ENCODE assay signal across 16 mouse cellular contexts in genomic region chr1:76433481-76433941, GRCm38 (mm10).
DNase-seq lines count a peak whose midpoint lies in the region; ATAC-seq and TF ChIP-seq lines count a peak whose summit lies in the region.
"Had no signal": no experiment of that assay in that cellular context is flagged by ENCODE, and none has a peak within 500 bp of the region (broad histone marks: within the 10 kb centered on the region; RNA-seq: fewer than 3 reads in every experiment).

No protein-coding gene starts in this region.

- WGBS in hindbrain, embryonic 13.5 days: 11% methylated on average over 6 of the region's 6 CpGs
- 18% methylated on average over 6 of the region's 6 CpGs for WGBS in midbrain, postnatal 0 days

- H3K27ac ChIP-seq in layer of hippocampus, adult 2 months: peak overlapping the region; percentile 51; the same call in 1 of the 2 replicates
- no peak overlapping the region for H3K27ac ChIP-seq in hindbrain, embryonic 13.5 days
- H3K27ac ChIP-seq in midbrain, postnatal 0 days (ENCODE audit: low read depth, low read length): no peak overlapping the region
- H3K27ac ChIP-seq: heart, embryonic 15.5 days; neural tube, embryonic 12.5 days had no signal

- peak; percentile 63; the same call in 1 of the 2 replicates for ATAC-seq in hindbrain, embryonic 13.5 days (ENCODE audit: low FRiP score)
- no peak; the same call in 1 of the 2 replicates for ATAC-seq in midbrain, postnatal 0 days (ENCODE audit: low FRiP score)

- H3K9ac ChIP-seq in hindbrain, embryonic 13.5 days: no peak overlapping the region
- H3K9ac ChIP-seq in midbrain, postnatal 0 days (replicated peaks; ENCODE audit: low read length, poor library complexity, severe bottlenecking): no peak overlapping the region
- H3K9ac ChIP-seq: heart, embryonic 15.5 days; neural tube, embryonic 12.5 days had no signal

- 0 out of 2 replicates have a peak, but pooled peaks cover 4% of the 10 kb centered on the region for H3K27me3 ChIP-seq in hindbrain, embryonic 13.5 days
- no peaks in the 10 kb centered on the region for H3K27me3 ChIP-seq in midbrain, postnatal 0 days (ENCODE audit: insufficient read depth, low read length)
- H3K27me3 ChIP-seq: heart, embryonic 15.5 days; neural tube, embryonic 12.5 days had no signal

- no peaks in the 10 kb centered on the region for H3K9me3 ChIP-seq in hindbrain, embryonic 13.5 days
- H3K9me3 ChIP-seq in midbrain, postnatal 0 days (ENCODE audit: low read length): no peaks in the 10 kb centered on the region
- H3K9me3 ChIP-seq: heart, embryonic 15.5 days; neural tube, embryonic 12.5 days had no signal

- DNase-seq in layer of hippocampus, adult 2 months (ENCODE audit: low spot score in 2 of 2): no peak
- no peak for DNase-seq in layer of hippocampus, adult 18-20 months (ENCODE audit: low spot score in 2 of 2)
- DNase-seq in embryo, embryonic 10.5 days (ENCODE audit: low spot score): peak; percentile 29
- peak; percentile 62 for DNase-seq in midbrain, postnatal 0 days (ENCODE audit: low spot score)
- DNase-seq in kidney, postnatal 36 days: no peak
- DNase-seq in kidney, adult 18-20 months: no peak
- DNase-seq in thymus, postnatal 36 days: no peak
- DNase-seq: adrenal gland, postnatal 14 days; heart, adult 11 months; lung, postnatal 14 days; thymus, adult 2 months had no signal

- no peak overlapping the region for H3K4me2 ChIP-seq in hindbrain, embryonic 13.5 days
- H3K4me2 ChIP-seq in midbrain, postnatal 0 days (ENCODE audit: low read depth, low read length, poor library complexity, severe bottlenecking): no peak overlapping the region
- H3K4me2 ChIP-seq: heart, embryonic 15.5 days; neural tube, embryonic 12.5 days had no signal

- H3K4me3 ChIP-seq in layer of hippocampus, adult 2 months: no peak overlapping the region
- no peak overlapping the region for H3K4me3 ChIP-seq in hindbrain, embryonic 13.5 days
- no peak overlapping the region for H3K4me3 ChIP-seq in midbrain, postnatal 0 days (ENCODE audit: low read depth, low read length)
- H3K4me3 ChIP-seq: erythroblast, embryonic 14.5 days; heart, embryonic 15.5 days; neural tube, embryonic 12.5 days had no signal

- TF ChIP-seq CTCF in layer of hippocampus, adult 2 months (conservative IDR thresholded peaks at IDR 0.05): no peak
- TF ChIP-seq CTCF in midbrain, postnatal 0 days (IDR thresholded peaks at IDR 0.05): no peak

- peaks cover 9% of the 10 kb centered on the region for H3K4me1 ChIP-seq in hindbrain, embryonic 13.5 days (replicated peaks)
- no peaks in the 10 kb centered on the region for H3K4me1 ChIP-seq in midbrain, postnatal 0 days (ENCODE audit: insufficient read depth, low read length)
- H3K4me1 ChIP-seq: heart, embryonic 15.5 days; neural tube, embryonic 12.5 days had no signal

- no peaks in the 10 kb centered on the region for H3K36me3 ChIP-seq in hindbrain, embryonic 13.5 days
- H3K36me3 ChIP-seq in midbrain, postnatal 0 days (ENCODE audit: insufficient read depth, low read length): no peaks in the 10 kb centered on the region
- H3K36me3 ChIP-seq: G1E; heart, embryonic 15.5 days; neural tube, embryonic 12.5 days had no signal

Comparison
In these comparisons a context has a peak if more than half of its experiments do, and no peak if none do; other contexts are left out.
1. DNase-seq: peak in embryo, embryonic 10.5 days (single experiment) and midbrain, postnatal 0 days (single experiment); none in layer of hippocampus, adult 2 months (0 of 2), layer of hippocampus, adult 18-20 months (0 of 2), kidney, postnatal 36 days (0 of 2), kidney, adult 18-20 months (single experiment) and thymus, postnatal 36 days (0 of 2).